Mouse (Mus musculus): ENCODE measurements around the gene Podxl. TPM values are rescaled to one million over a fixed set of nuclear protein-coding genes. Genes with fewer than 3 reads are reported as not detected.

Podxl gene
- polyA plus RNA-seq, 1 experiment = 23.1 TPM

Other genes with a start within 250 kb of the Podxl start
- gene Mkln1, start 165.2 kb downstream of the Podxl start, polyA plus RNA-seq (2012; rRNA removed) = 84.9 and 100.0 TPM in 2 replicates